Mouse (Mus musculus): ENCODE results near the gene BC049715.
A peak's percentile ranks its signal among the peaks of the same experiment; 100 is the strongest.

The BC049715 gene

GRCm38 (mm10) chr6:136808631-136809046 is 18.8 kb upstream of the BC049715 start:
- no peak for DNase-seq (ENCODE audit: low spot score)

- no peak for DNase-seq (ENCODE audit: low spot score)
These were observed 18.3 kb upstream of the BC049715 start for GRCm38 (mm10) chr6:136809077-136809476.

- DNase-seq (ENCODE audit: low spot score) = no peak
These were observed 17.8 kb upstream of the BC049715 start for GRCm38 (mm10) chr6:136809673-136810072.

GRCm38 (mm10) chr6:136811196-136811595 is 16.2 kb upstream of the BC049715 start:
- DNase-seq (ENCODE audit: low spot score) = no peak

DNA sequence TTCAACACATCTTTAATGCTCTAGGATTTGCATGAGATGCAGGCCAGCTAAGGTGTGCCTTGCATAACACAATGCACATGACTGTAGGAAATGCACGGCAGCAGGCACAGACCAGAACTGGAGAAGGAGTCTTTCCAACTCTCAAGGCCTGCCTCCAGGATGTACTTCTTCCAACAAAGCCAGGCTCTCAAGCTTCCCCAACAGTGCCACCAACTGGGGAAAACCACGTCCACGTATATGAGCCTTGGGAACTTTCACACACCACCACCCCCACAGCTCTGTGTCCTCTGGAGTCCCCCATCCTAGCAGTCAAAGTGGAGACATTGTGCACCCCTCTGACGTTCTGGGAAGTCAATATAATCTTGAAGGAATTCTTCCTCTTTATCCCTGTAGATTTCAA is 14.3 kb upstream of the BC049715 start:
- DNase-seq (ENCODE audit: low spot score) = no peak

DNA sequence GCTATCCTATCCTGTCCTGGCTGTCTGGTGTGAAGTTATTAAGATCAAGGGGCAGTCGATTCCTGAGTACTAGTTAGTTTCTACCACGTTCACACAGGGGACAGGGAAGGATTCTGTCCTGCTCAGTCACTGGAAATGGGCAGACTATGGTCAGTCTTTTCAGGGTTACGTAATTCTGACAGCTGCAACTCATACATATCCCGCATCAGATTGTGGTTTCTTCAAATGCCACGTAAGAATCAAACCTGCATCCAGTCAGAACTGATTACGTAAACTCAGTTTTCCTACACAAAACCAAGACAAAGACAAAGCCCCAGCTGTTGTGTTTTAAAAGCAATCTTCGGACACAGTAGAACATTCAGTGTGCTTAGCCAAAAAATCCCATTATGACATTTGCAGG is 12.0 kb upstream of the BC049715 start:
- no peak for DNase-seq (ENCODE audit: low spot score)

DNA sequence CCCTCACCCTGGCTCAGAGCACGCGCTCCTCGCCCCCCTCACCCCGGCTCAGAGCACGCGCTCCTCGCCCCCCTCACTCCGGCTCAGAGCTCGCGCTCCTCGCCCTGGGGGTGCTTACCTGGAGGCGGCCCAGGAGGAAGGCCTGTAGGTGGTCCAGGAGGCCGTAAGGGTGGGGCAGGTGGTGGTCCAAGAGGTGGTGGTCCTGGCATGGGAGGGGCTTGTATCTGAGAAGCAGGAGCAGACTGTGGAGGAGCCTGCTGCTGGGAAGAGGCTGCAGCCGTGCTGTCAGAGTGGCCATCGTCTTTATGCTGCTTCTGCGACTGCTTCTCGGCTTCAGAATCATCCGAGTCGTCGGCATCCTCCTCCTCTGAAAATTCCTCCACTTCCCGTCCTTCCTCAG is 10.6 kb upstream of the BC049715 start:
- no peak for DNase-seq (ENCODE audit: low spot score)

- no peak for DNase-seq (ENCODE audit: low spot score)
These were observed 9.9 kb upstream of the BC049715 start for GRCm38 (mm10) chr6:136817549-136817948.

GRCm38 (mm10) chr6:136820381-136820780 is 7.0 kb upstream of the BC049715 start:
- DNase-seq (ENCODE audit: low spot score) = no peak

DNA sequence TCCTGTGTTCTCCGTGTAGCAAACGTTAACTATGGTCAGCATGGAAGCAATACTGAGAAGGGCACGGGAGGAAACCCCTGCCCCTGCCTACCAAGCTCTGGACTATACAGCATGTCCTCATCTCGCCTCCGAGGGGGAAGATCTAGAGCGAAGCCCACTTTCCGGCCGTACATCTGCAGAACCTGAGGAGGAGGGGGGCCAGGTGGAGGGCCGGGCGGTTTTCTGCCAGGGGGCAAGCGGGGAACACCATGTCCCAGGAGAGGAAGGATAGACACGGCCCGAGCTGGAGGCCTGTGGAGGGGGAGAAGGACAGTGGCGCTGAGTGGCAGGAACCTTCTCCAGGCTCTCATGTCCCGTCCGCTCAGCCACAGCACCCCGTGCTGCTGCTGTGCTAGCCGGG is 6.3 kb upstream of the BC049715 start:
- no peak for DNase-seq (ENCODE audit: low spot score)

DNA sequence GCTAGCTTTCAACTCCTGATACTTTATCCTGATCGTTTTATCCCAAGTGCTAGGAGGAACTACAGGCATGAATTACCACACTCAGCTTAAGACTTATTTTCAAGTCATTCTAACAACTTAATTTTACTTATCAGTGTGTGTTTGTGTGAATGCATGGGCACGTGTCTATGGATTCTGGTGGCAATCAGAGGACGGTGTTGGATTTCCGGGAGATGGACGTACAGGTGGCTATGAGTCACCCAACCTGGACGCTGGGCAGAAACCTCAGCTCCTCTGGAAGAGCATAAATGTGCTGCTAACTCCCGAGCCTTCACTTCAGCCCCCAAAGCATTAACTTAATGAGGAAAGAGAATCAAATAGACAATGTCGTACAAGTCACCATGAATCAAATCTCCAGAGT is 2.4 kb upstream of the BC049715 start:
- no peak for DNase-seq (ENCODE audit: low spot score)

GRCm38 (mm10) chr6:136827116-136827515 is 310 bp upstream of the BC049715 start:
- no peak for DNase-seq (ENCODE audit: low spot score)

- DNase-seq (ENCODE audit: low spot score) = peak; percentile 90
These were observed 595 bp downstream of the BC049715 start, which contains the start of gene Wbp11 for GRCm38 (mm10) chr6:136827881-136828561. TSS of gene Wbp11 (minus strand) at chr6:136828233.

GRCm38 (mm10) chr6:136828681-136829080 is 1.3 kb downstream of the BC049715 start:
- DNase-seq (ENCODE audit: low spot score) = no peak

- no peak for DNase-seq (ENCODE audit: low spot score)
These were observed 4.3 kb downstream of the BC049715 start for GRCm38 (mm10) chr6:136831712-136832111.

GRCm38 (mm10) chr6:136835352-136835751 is 7.9 kb downstream of the BC049715 start, which contains the start of gene Smco3:
TSS of gene Smco3 (minus strand) at chr6:136835452.
- DNase-seq (ENCODE audit: low spot score) = no peak

- DNase-seq (ENCODE audit: low spot score) = no peak
These were observed 9.9 kb downstream of the BC049715 start for GRCm38 (mm10) chr6:136837323-136837722.

DNA sequence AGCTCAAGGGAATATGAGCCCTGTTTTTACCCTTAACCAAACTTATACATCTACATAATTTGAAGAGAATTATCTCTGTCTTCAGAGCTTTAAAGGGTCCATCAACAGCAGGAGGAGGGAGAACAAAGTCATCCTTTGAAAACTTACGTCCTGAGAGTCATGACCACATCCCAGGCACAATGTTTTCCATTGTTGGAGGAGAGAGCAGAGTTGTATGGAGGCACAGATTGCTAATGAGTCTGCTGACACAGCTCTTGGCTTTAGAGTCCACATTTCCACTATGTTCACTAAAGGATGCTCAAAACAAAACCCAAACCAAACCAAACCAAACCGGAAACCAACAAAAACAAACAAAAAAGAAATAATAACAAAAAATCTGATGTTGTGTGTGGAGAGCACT is 17.5 kb downstream of the BC049715 start:
- DNase-seq (ENCODE audit: low spot score) = no peak

- no peak for DNase-seq (ENCODE audit: low spot score)
These were observed 18.5 kb downstream of the BC049715 start for GRCm38 (mm10) chr6:136845706-136846480.

DNA sequence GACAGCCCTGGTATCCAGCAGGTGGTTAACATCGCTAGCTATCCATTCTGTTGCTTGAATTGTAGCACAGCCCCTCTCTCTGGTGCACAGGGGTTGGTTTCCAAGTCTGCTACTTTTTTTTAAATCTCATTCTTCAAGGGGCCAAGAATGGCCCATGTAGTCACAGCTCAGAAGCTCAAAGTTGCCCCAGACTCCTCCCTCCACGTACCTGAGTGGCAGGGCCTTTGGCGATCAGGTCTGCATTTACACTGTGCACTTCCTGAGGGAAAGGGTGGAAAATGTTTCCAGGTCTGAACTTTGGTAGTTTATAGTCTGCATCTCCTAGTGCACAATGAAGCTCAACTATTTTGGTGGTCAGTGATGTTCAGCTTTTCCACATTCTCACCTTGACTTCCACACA is 19.8 kb downstream of the BC049715 start:
- DNase-seq (ENCODE audit: low spot score) = no peak

DNA sequence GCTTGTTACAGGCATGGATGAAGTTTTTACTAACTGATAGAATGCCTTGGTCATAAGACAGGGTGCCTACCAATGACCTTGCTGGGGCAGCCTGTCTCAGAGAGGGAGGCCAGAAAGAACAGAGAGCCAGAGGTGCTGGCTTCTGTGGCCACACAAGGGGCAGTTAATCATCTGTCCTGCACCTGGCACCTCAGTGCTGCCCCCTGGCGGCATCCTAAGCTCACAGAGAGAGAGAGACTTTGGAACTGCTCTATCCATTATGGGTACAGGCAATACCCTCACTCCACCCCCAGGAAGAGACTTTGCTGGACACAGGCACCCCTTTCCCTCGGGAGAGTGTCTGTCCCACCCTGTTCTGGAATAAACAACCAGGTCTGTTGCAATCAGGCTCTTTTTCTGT is 20.4 kb downstream of the BC049715 start:
- DNase-seq (ENCODE audit: low spot score) = no peak

- DNase-seq (ENCODE audit: low spot score) = no peak
These were observed 21.0 kb downstream of the BC049715 start for GRCm38 (mm10) chr6:136848399-136848798.

DNA sequence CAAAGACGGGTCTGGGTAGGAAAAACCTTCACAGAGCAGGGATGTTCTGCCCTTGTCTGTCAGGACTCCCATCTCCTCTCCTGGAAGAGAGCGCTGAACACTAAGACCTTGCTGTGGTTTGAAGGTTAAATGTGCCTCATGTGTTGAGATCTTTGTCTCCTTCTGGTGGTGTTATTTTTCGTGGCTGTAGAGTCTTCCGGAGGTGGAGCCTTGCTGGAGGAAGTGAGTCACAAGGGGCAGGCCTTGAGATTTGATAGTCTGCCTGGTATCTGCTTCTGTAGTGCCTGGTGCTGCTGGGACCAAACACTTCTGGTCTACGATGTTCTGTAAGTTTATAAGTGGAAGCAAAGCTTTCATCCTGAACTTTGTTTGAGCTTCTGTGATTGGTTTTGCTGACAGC is 21.5 kb downstream of the BC049715 start:
- DNase-seq (ENCODE audit: low spot score) = no peak

Data from urinary bladder, postnatal 10 days (tissue).